Mouse (Mus musculus) intestine, embryonic 14.5 days (tissue): ENCODE measurements around the gene Satb1. TPM values are rescaled to one million over a fixed set of nuclear protein-coding genes. Genes with fewer than 3 reads are reported as not detected.
A peak's percentile ranks its signal among the peaks of the same experiment; 100 is the strongest.

Experiments
- ATAC-seq: fragments of 200-750 bp; cut with Nextera tagmentation; replicated peaks from 2 replicates; pipeline ENCODE4 v1.8.0; 2017; ENCODE audit warnings: low read depth, moderate number of reproducible peaks, moderate TSS enrichment, moderate library complexity; ENCODE audit not compliant: low FRiP score, low TSS enrichment
- DNase-seq: peaks from one replicate; pipeline ENCODE4 v3.0.0-alpha.2; 2018; ENCODE audit warnings: low spot score
- H3K27ac ChIP-seq: fragments of 300-500 bp; sonication (generic); 2 replicates; pipeline ENCODE4 v1.5.1; 2014; ENCODE audit warnings: low read depth, mild to moderate bottlenecking, control low read depth
- H3K27me3 ChIP-seq: fragments of 300-500 bp; sonication (generic); replicated peaks from 2 replicates; pipeline ENCODE4 v1.6.1; 2014; ENCODE audit warnings: low read length, control low read depth; ENCODE audit not compliant: control insufficient read depth, insufficient read depth
- H3K36me3 ChIP-seq: fragments of 300-500 bp; sonication (generic); 2 replicates; pipeline ENCODE4 v1.6.1; 2014; ENCODE audit warnings: low read length, control low read depth; ENCODE audit not compliant: control insufficient read depth, insufficient read depth
- H3K4me1 ChIP-seq: fragments of 300-500 bp; sonication (generic); replicated peaks from 2 replicates; pipeline ENCODE4 v1.6.1; 2014; ENCODE audit warnings: low read length, control low read depth, mixed read lengths; ENCODE audit not compliant: control insufficient read depth, insufficient read depth
- H3K4me2 ChIP-seq: fragments of 300-500 bp; sonication (generic); 2 replicates; pipeline ENCODE4 v1.6.1; 2014; ENCODE audit warnings: low read length
- H3K4me3 ChIP-seq: fragments of 300-500 bp; sonication (generic); 2 replicates; pipeline ENCODE4 v1.5.1; 2014; ENCODE audit warnings: low read depth, low read length, control low read depth, mixed read lengths
- H3K9ac ChIP-seq: fragments of 300-500 bp; sonication (generic); 2 replicates; pipeline ENCODE4 v1.6.1; 2014; ENCODE audit warnings: mild to moderate bottlenecking, low read length
- H3K9me3 ChIP-seq: fragments of 300-500 bp; sonication (generic); 2 replicates; pipeline ENCODE4 v1.6.1; 2016; ENCODE audit warnings: low read length, control low read depth; ENCODE audit not compliant: control insufficient read depth
- WGBS: fragments of 180-500 bp; shearing (Covaris S2); extraction: QIAGEN DNeasy Blood & Tissue Kit; methylation state at CpG from one replicate; pipeline ENCODE4 v1.1.7; 2014; 5-methylcytosine and 5-hydroxymethylcytosine counted together
- polyA plus RNA-seq: library from polyadenylated mRNA; unstranded; fragments of >200 nt; fragmentation: Nextera tagmentation; extraction: Ambion mirVana; gene quantifications from 2 replicates; pipeline ENCODE4 v1.2.1, GENCODE M21; 2014

Gene Satb1
- 8.7 and 10.1 TPM in 2 replicates for polyA plus RNA-seq

DNA sequence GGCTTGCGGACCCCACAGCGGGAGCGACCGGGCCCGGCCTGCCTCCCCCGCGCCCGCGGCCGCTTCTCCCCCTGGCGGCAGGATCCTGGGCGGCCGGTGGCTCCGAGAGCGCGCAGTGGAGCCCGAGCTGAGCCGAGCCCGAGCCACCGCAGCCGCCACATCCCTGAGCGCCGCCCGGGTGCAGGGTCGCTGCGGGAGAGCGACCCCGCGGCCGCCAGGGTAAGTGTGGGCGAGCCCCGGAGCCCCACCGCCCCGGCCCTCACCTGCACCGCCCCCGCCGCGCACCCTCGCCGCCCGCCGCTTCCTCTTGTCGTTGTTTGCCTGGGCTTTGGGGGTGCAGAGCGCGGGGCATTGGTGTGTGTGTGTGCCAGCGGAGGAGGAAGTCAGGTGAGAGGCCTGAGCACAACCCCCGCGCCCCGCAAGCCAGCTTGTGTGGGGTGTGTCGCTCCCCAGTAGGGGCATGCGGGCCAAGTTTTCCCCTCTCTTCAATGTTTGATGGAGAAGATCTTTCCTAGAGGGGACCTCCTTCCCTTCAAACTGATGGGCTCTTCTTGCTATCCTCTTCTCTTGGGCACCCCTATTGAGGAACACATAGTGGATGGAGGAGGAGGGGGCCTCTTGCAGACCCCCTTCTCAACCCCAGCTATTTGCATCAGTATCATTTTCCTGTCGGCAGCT lies at the start of gene Satb1:
Gene Satb1, minus strand, starts transcription at position 391 of the 678 bp plus-strand sequence.
- no peaks in the 10 kb centered on the region for H3K9me3 ChIP-seq
- H3K4me1 ChIP-seq = no peaks in the 10 kb centered on the region
- peak within 1 kb of the TSS; percentile 51 for H3K4me3 ChIP-seq
- under 1% methylated on average over 50 of the region's 52 CpGs for WGBS
- DNase-seq (peak; percentile 79), ATAC-seq (peak; percentile 89)
- peak within 1 kb of the TSS; percentile 95 for H3K4me2 ChIP-seq
- H3K36me3 ChIP-seq = no peaks in the 10 kb centered on the region
- peaks cover 70% of the 10 kb centered on the region for H3K27me3 ChIP-seq
- H3K9ac ChIP-seq = peak within 1 kb of the TSS; percentile 35
- H3K27ac ChIP-seq = no peak within 1 kb of the TSS

DNA sequence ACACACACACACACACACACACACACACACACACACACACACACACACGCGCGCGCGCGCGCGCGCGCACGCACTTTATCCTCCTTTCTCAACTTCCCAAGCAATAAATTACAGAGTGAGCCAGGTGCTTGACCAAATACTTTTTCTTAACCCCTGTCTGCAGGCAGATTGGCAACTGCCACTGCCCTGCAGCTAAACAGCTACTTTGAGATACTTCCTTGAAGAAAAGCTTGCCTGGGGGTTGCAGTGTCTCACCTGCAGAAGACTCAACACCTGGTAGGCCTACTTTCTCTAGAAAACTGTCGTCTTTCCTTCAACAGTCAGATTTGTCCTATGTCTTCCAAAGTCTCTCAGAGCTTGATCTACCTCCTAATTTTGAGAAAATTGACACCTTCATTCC lies 49.5 kb upstream of the Satb1 start:
- 73% methylated on average over 12 of the region's 12 CpGs for WGBS

DNA sequence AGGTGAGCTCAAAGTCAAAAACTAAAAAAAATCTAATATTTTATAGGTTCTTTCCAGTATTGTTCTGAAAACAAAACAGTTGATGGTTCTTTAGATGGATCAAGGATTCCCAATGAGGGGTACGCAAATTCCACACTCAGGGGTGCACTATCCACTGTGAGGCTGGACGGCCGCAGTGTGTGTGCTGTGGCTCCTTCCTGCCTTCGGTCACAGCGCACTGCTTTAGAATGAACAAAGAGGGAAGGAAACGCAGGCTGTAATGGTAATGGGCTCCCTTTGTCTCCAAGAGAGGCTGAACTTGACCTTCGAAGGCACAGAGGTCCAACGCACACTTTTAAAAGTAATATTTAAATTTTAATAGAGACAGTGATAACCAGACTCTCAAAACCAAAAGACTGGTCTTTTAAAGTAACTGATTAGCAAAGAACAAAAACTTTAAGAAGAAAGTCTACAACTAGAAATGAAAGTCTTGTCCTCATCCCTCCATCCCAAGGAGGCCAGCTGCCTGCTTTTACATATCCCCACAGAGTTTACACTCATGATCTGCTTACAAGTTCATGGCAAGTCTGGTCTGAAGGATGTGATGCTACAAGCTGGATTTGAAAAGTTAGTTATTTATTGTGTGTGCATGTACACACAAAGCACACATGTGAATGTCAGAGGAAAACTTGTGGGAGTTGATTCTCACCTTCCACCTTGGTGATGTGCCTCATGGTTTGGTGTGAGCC lies 48.0 kb upstream of the Satb1 start:
- no peak overlapping the region for H3K4me2 ChIP-seq
- DNase-seq (no peak), ATAC-seq (no peak)
- no peak overlapping the region for H3K9ac ChIP-seq
- no peaks in the 10 kb centered on the region for H3K36me3 ChIP-seq
- no peaks in the 10 kb centered on the region for H3K27me3 ChIP-seq
- WGBS = 87% methylated on average over 8 of the region's 8 CpGs
- H3K4me1 ChIP-seq = no peaks in the 10 kb centered on the region
- H3K9me3 ChIP-seq = no peaks in the 10 kb centered on the region
- no peak overlapping the region for H3K27ac ChIP-seq
- H3K4me3 ChIP-seq = no peak overlapping the region

More for the DNA sequence above, 49.5 kb upstream of the Satb1 start:
- no peaks in the 10 kb centered on the region for H3K9me3 ChIP-seq
- H3K4me3 ChIP-seq = no peak overlapping the region
- H3K4me1 ChIP-seq = no peaks in the 10 kb centered on the region
- ATAC-seq (no peak), DNase-seq (no peak)
- no peaks in the 10 kb centered on the region for H3K36me3 ChIP-seq
- no peaks in the 10 kb centered on the region for H3K27me3 ChIP-seq
- no peak overlapping the region for H3K4me2 ChIP-seq
- H3K9ac ChIP-seq = no peak overlapping the region
- H3K27ac ChIP-seq = no peak overlapping the region

DNA sequence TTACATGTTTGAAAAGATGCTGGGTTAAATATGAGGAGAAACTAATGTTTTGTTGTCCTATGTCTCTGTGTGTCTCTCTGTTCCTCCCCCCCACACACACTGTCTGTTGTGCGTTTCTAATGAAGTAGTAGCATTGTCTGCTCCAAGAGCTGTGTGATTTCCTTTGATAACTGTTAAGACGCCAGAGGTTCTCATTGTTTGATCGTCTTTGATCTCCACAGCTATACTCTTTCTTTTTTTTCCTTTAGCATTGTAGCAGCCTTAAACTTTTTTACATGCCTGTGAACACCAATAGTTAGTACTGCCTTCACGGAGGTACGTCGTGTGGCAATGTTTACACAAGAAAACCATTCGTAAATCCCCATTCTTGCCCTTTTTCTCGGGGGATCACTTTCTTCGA lies 47.1 kb upstream of the Satb1 start:
- Histone ChIP-seq H3K4me3 (no peak overlapping the region), H3K27me3 (no peaks in the 10 kb centered on the region), H3K4me1 (no peaks in the 10 kb centered on the region), H3K27ac (no peak overlapping the region), H3K36me3 (no peaks in the 10 kb centered on the region), H3K9ac (no peak overlapping the region), H3K4me2 (no peak overlapping the region), H3K9me3 (no peaks in the 10 kb centered on the region)
- 36% methylated on average over 9 of the region's 9 CpGs for WGBS
- DNase-seq (no peak), ATAC-seq (no peak)

DNA sequence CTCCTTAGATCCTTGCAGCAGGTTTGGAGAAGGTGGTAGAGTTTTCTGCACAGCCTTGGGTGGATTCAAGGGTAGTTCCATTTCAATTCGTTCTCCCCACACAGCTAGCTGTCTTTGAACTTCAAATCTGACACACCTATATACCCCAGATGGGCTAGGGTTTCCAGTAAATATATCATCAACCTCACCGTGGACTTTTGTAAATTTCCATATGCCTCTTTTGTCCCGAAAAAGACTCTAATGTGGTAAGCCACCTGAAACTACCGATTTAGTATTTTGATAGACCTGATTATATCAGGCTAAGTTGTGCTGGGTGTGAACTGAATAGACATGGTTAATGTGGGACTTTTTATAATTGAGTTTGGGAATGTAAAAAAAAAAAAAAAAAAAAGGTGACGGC lies 46.6 kb upstream of the Satb1 start:
- no peak for DNase-seq
- H3K4me2 ChIP-seq = no peak overlapping the region
- H3K9me3 ChIP-seq = no peaks in the 10 kb centered on the region
- H3K27me3 ChIP-seq = no peaks in the 10 kb centered on the region
- no peaks in the 10 kb centered on the region for H3K4me1 ChIP-seq
- H3K4me3 ChIP-seq = no peak overlapping the region
- ATAC-seq = no peak
- no peak overlapping the region for H3K9ac ChIP-seq
- no peaks in the 10 kb centered on the region for H3K36me3 ChIP-seq
- H3K27ac ChIP-seq = no peak overlapping the region
- 83% methylated on average over 5 of the region's 5 CpGs for WGBS

DNA sequence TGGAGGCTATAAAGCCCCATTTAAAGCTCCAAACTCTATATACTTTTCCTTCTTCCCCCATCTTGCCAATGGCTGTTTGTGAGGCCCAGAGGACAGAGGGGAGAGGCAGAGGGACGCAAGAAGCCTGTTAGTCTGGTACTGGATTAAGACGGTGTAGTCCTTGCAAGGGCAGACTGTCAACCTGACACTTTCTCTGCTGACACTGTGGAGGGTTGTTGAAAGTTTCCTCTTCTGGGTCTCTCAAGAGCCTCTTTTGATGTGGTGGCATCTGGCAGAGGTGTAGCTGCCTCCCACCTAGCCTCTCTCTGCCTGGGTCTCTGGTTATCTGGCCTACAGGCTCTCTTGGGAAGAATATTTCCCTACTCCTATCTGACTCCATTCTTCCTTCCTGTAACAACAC lies 46.1 kb upstream of the Satb1 start:
- H3K9ac ChIP-seq = no peak overlapping the region
- no peak for DNase-seq
- no peak overlapping the region for H3K4me3 ChIP-seq
- no peaks in the 10 kb centered on the region for H3K27me3 ChIP-seq
- H3K9me3 ChIP-seq = no peaks in the 10 kb centered on the region
- H3K4me2 ChIP-seq = no peak overlapping the region
- H3K4me1 ChIP-seq = no peaks in the 10 kb centered on the region
- no peaks in the 10 kb centered on the region for H3K36me3 ChIP-seq
- no peak for ATAC-seq
- no peak overlapping the region for H3K27ac ChIP-seq
- 72% methylated on average over 2 of the region's 2 CpGs for WGBS

DNA sequence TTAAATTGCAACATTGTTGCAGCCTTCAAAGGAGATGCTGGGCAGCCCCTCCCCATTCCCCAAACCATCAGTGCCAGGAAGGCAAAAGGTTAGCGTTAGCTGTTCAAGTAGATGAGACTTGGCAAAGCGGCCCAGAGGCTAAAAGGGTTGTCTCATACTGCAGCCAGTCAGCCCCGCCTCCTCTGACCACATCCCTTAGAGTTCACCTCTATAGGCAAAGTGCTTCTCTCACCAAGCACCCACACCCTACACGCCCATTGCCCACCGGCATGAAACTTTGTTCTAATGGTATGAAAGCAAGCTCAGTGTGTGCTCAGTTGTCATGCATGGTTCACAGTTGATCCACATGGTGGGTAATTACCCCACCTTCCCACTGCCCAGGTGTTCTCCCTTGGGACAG lies 43.4 kb upstream of the Satb1 start:
- Histone ChIP-seq H3K27ac (no peak overlapping the region), H3K4me2 (no peak overlapping the region), H3K9me3 (no peaks in the 10 kb centered on the region), H3K27me3 (no peaks in the 10 kb centered on the region), H3K36me3 (no peaks in the 10 kb centered on the region), H3K9ac (no peak overlapping the region), H3K4me1 (no peaks in the 10 kb centered on the region), H3K4me3 (no peak overlapping the region)
- DNase-seq = no peak
- WGBS = 93% methylated on average over 5 of the region's 5 CpGs
- no peak for ATAC-seq

DNA sequence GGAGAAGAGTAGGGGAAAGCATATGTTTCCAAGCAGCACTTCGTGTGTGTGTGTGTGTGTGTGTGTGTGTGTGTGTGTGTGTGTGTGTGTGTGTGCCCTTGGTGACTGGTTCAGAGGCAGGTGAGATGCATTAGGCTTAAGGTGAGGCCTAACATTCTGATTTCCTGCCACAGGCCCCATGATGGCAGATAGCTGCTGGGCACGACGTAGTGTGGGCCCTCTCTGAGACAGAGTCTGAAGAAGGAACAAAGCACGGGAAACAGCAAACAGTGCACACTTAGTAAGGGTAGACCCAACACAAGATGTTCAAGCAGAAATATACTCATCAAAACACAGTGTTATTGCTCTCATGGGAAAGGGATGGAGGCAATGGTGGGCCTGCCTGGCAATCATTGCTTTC lies 24.5 kb upstream of the Satb1 start:
- H3K4me2 ChIP-seq = no peak overlapping the region
- H3K9me3 ChIP-seq = no peaks in the 10 kb centered on the region
- no peaks in the 10 kb centered on the region for H3K4me1 ChIP-seq
- 86% methylated on average over 4 of the region's 4 CpGs for WGBS
- DNase-seq (no peak), ATAC-seq (no peak)
- no peak overlapping the region for H3K9ac ChIP-seq
- no peak overlapping the region for H3K4me3 ChIP-seq
- H3K27me3 ChIP-seq = no peaks in the 10 kb centered on the region
- no peaks in the 10 kb centered on the region for H3K36me3 ChIP-seq
- H3K27ac ChIP-seq = no peak overlapping the region

DNA sequence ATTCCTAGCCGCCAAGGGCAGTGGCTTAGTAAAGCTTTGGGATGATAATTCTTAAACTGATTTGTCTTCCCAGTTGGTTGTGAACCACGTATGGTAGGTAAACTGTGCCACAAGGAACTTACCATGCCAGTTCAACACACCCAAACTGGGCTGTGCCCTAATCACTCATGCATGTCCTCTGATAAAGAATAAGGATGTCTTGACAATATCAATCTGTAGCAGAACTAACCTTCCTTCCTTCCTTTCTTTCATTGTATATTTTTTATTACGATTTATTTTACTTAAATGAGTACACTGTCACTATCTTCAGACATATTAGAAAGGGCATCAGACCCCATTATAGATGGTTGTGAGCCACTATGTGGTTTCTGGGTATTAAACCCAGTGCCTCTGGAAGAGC lies 23.2 kb upstream of the Satb1 start:
- ATAC-seq = no peak
- no peak overlapping the region for H3K4me2 ChIP-seq
- H3K27me3 ChIP-seq = no peaks in the 10 kb centered on the region
- no peaks in the 10 kb centered on the region for H3K9me3 ChIP-seq
- no peak overlapping the region for H3K27ac ChIP-seq
- H3K4me1 ChIP-seq = no peaks in the 10 kb centered on the region
- DNase-seq = peak; percentile 3
- no peaks in the 10 kb centered on the region for H3K36me3 ChIP-seq
- H3K4me3 ChIP-seq = no peak overlapping the region
- H3K9ac ChIP-seq = no peak overlapping the region
- 83% methylated on average over 3 of the region's 3 CpGs for WGBS
